Mouse (Mus musculus) lung, postnatal 0 days (tissue): ENCODE measurements at regions not wholly inside any gene's neighbourhood (a gene's known extent, or its start where the extent isn't known, plus 50 kb on each side); places are given as distances from the start of the nearest gene placed in this dataset.
A peak's percentile ranks its signal among the peaks of the same experiment; 100 is the strongest.

Source experiments
- ATAC-seq: fragments of 200-750 bp; cut with Nextera tagmentation; 2 replicates; pipeline ENCODE4 v1.8.0; 2017; ENCODE audit warnings: moderate library complexity
- DNase-seq: peaks from one replicate; pipeline ENCODE4 v3.0.0-alpha.2; 2016; ENCODE audit warnings: low spot score
- H3K27ac ChIP-seq: fragments of 300-500 bp; sonication (generic); 2 replicates; pipeline ENCODE4 v1.5.1; 2014; ENCODE audit warnings: antibody characterized with exemption, mild to moderate bottlenecking, low read length, mixed read lengths
- H3K27me3 ChIP-seq: fragments of 300-500 bp; sonication (generic); replicated peaks from 2 replicates; pipeline ENCODE4 v1.6.1; 2014; ENCODE audit warnings: low read length, mixed read lengths; ENCODE audit not compliant: insufficient read depth
- H3K36me3 ChIP-seq: fragments of 300-500 bp; sonication (generic); 2 replicates; pipeline ENCODE4 v1.6.1; 2014; ENCODE audit warnings: low read length, mixed read lengths; ENCODE audit not compliant: insufficient read depth
- H3K4me1 ChIP-seq: fragments of 300-500 bp; sonication (generic); 2 replicates; pipeline ENCODE4 v1.6.1; 2014; ENCODE audit warnings: antibody characterized with exemption, low read depth, low read length, mixed read lengths; ENCODE audit not compliant: insufficient read depth
- H3K4me2 ChIP-seq: fragments of 300-500 bp; sonication (generic); replicated peaks from 2 replicates; pipeline ENCODE4 v1.6.1; 2014; ENCODE audit warnings: low read depth, mild to moderate bottlenecking, low read length, moderate library complexity, mixed read lengths
- H3K4me3 ChIP-seq: fragments of 300-500 bp; sonication (generic); 2 replicates; pipeline ENCODE4 v1.5.1; 2014; ENCODE audit warnings: low read depth, low read length
- H3K9ac ChIP-seq: fragments of 300-500 bp; sonication (generic); replicated peaks from 2 replicates; pipeline ENCODE4 v1.6.1; 2014; ENCODE audit warnings: low read depth, mild to moderate bottlenecking
- H3K9me3 ChIP-seq: fragments of 300-500 bp; sonication (generic); 2 replicates; pipeline ENCODE4 v1.6.1; 2016; ENCODE audit warnings: low read length, mixed read lengths
- CTCF ChIP-seq: IDR thresholded peaks from 2 replicates; pipeline ENCODE4 v1.5.1; 2016; ENCODE audit warnings: antibody characterized with exemption, mild to moderate bottlenecking
- EP300 ChIP-seq: IDR thresholded peaks from 2 replicates; pipeline ENCODE4 v1.6.1; 2016; ENCODE audit warnings: antibody characterized with exemption, mild to moderate bottlenecking, control low read depth
- WGBS: fragments of 180-500 bp; shearing (Covaris S2); extraction: QIAGEN DNeasy Blood & Tissue Kit; methylation state at CpG from one replicate; pipeline ENCODE4 v1.1.7; 2014; 5-methylcytosine and 5-hydroxymethylcytosine counted together

DNA sequence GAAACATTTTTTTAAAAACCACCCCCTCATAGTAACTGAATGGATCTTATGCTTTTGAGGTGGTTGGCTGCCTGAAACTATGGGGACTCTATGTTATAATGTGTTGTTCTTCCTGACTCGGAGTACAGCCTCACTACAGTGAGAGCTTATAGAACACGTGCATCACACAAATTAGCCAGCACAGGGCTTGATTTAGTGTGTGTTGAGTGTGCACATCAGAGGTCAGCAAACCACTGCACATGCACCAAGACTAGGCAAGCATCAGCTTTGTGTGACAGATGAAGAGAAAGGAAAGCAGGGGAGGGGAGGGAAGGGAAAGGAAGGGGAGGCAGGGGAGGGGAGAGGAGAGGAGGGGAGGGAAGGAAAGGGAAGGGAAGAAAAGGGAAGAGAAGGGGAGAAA, 422.9 kb upstream of the Smim15 start:
- H3K27me3 ChIP-seq: no peaks in the 10 kb centered on the region
- H3K9me3 ChIP-seq: no peaks in the 10 kb centered on the region
- TF ChIP-seq EP300 (no peak), CTCF (no peak)
- H3K4me3 ChIP-seq: no peak overlapping the region
- WGBS: 65% methylated on average over 2 of the region's 2 CpGs
- no peak overlapping the region for H3K27ac ChIP-seq
- no peaks in the 10 kb centered on the region for H3K36me3 ChIP-seq
- no peak overlapping the region for H3K4me2 ChIP-seq
- peaks cover 3% of the 10 kb centered on the region; the same call in 1 of the 2 replicates for H3K4me1 ChIP-seq
- ATAC-seq (no peak), DNase-seq (no peak)
- H3K9ac ChIP-seq: no peak overlapping the region

DNA sequence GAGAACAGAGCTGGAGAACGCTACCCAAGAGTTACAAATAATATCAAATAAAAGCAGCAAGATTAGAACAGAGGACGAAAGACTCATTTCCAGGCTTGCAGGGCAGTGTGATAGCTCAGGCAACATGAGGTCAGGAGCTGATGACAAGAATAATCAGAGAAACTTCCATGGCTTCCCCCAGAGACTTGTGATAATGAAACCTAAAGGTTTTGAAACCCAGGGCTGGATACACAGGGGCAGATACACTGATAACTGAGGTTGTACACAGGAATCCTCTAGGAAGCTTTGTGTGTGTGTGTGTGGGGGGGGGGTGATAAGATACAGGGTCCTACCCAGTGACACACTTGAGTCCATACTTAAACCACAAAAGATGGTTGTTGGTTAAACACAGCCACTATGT, 423.4 kb upstream of the Smim15 start:
- TF ChIP-seq CTCF (no peak), EP300 (no peak)
- 91% methylated on average over 2 of the region's 2 CpGs for WGBS

DNA sequence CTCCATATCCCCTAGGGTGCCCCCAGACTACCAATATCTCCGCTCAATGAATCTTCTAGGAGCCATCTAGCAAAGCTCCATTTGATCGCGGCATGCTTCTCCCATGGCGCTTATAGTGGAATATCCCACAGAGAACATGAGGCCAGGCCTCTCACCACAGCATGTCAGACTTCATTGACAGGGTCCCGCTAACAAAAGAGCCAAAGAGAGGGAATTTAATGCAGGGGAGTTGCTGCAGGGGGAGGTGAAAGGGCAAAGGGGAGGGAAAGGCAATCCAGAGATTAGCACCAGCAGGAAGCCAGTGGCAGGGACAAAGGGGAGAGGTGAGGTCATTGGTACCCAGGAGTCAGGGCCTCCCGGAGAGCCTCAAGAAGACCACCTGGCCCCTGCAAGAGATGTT, 424.0 kb upstream of the Smim15 start:
- peaks cover 3% of the 10 kb centered on the region; the same call in 1 of the 2 replicates for H3K4me1 ChIP-seq
- no peak overlapping the region for H3K27ac ChIP-seq
- ATAC-seq (no peak), DNase-seq (no peak)
- no peak overlapping the region for H3K9ac ChIP-seq
- no peaks in the 10 kb centered on the region for H3K9me3 ChIP-seq
- H3K36me3 ChIP-seq: no peaks in the 10 kb centered on the region
- TF ChIP-seq EP300 (no peak), CTCF (no peak)
- H3K4me3 ChIP-seq: no peak overlapping the region
- WGBS: 44% methylated on average over 6 of the region's 6 CpGs
- H3K4me2 ChIP-seq: no peak overlapping the region
- H3K27me3 ChIP-seq: no peaks in the 10 kb centered on the region

More for the DNA sequence above, 423.4 kb upstream of the Smim15 start:
- Histone ChIP-seq H3K9me3 (no peaks in the 10 kb centered on the region), H3K27me3 (no peaks in the 10 kb centered on the region), H3K4me3 (no peak overlapping the region), H3K4me1 (peaks cover 3% of the 10 kb centered on the region; the same call in 1 of the 2 replicates), H3K4me2 (no peak overlapping the region), H3K9ac (no peak overlapping the region), H3K36me3 (no peaks in the 10 kb centered on the region), H3K27ac (no peak overlapping the region)
- ATAC-seq (no peak), DNase-seq (no peak)

DNA sequence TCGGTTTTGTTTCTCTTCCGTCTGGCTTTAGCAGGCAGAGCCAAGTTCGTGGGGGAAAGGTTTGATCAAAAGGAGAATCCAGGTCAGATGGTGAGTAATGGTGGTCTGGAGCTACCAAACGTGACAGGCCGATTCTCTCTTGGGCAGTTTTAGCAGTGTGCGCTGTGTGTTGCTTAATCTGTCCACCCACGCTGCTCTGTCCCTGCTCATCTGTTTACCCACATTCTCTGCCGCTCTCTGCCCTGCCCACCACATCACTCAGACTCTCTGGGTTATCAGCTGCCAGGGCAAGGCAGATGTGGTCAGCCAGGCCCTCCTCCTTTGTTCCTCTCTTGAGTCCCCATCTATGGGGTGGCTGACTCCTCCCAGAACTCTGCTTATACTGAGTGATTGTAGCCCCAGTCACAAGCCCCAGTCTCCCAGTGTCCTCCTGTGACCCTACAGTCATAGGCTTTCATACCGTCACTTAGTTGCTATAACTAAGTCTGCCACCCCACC, 424.8 kb upstream of the Smim15 start:
- Histone ChIP-seq H3K9ac (no peak overlapping the region), H3K27ac (no peak overlapping the region), H3K4me2 (0 out of 2 replicates have a peak overlapping the region, but pooled peaks have one; percentile 5), H3K27me3 (no peaks in the 10 kb centered on the region), H3K36me3 (no peaks in the 10 kb centered on the region), H3K4me1 (peaks cover 3% of the 10 kb centered on the region; the same call in 1 of the 2 replicates), H3K9me3 (no peaks in the 10 kb centered on the region), H3K4me3 (no peak overlapping the region)
- TF ChIP-seq EP300 (no peak), CTCF (no peak)
- 37% methylated on average over 9 of the region's 9 CpGs for WGBS
- DNase-seq (no peak), ATAC-seq (peak; percentile 65)

GRCm38 (mm10) chr13:107618796-107619429, 425.3 kb upstream of the Smim15 start:
- no peak overlapping the region for H3K9ac ChIP-seq
- H3K27me3 ChIP-seq: no peaks in the 10 kb centered on the region
- ATAC-seq (0 out of 2 replicates have a peak, but pooled peaks have one; percentile 6), DNase-seq (peak; percentile 41)
- no peak overlapping the region for H3K27ac ChIP-seq
- H3K9me3 ChIP-seq: no peaks in the 10 kb centered on the region
- H3K4me1 ChIP-seq: peaks cover 3% of the 10 kb centered on the region; the same call in 1 of the 2 replicates
- H3K4me3 ChIP-seq: no peak overlapping the region
- WGBS: 46% methylated on average over 15 of the region's 15 CpGs
- H3K36me3 ChIP-seq: no peaks in the 10 kb centered on the region
- H3K4me2 ChIP-seq: 0 out of 2 replicates have a peak overlapping the region, but pooled peaks have one; percentile 5
- no peak for TF ChIP-seq EP300
- TF ChIP-seq CTCF: no peak

DNA sequence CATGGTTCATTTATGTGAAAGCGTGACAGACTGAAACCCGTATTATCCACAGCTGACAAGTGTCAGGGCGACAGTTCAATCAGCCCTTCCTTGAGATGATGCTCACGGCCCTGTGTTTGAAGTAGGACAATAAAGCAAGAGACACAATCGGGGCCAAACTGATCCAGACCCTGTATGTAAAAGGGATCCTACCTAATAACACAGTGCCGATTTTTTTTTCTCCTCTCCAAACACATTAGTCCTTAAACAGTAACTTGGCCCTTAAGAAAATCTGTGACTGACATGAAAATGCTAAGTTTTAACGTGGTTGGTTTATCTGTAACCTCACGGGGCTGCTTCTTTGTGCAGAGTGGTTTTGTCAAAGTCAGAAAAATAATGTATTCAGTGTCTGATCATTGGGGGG, 425.9 kb upstream of the Smim15 start:
- Histone ChIP-seq H3K27me3 (no peaks in the 10 kb centered on the region), H3K36me3 (no peaks in the 10 kb centered on the region), H3K27ac (no peak overlapping the region), H3K9ac (no peak overlapping the region), H3K4me1 (peaks cover 3% of the 10 kb centered on the region; the same call in 1 of the 2 replicates), H3K4me3 (no peak overlapping the region), H3K9me3 (no peaks in the 10 kb centered on the region), H3K4me2 (no peak overlapping the region)
- TF ChIP-seq EP300 (no peak), CTCF (no peak)
- DNase-seq (no peak), ATAC-seq (no peak)
- 54% methylated on average over 8 of the region's 8 CpGs for WGBS
